Mouse (Mus musculus) left cerebral cortex, adult 8-10 months (tissue): ENCODE data around the gene Dhx16. TPM values are rescaled to one million over a fixed set of nuclear protein-coding genes. Genes with fewer than 3 reads are reported as not detected.

Source experiments
- DNase-seq, 2 experiments: peaks; one replicate each; pipeline ENCODE4 v3.0.0; 2022; ENCODE audit warnings: low spot score in 2 of 2
- total RNA-seq, 4 experiments: library from RNA; stranded (reverse); gene quantifications; 2 replicates each; pipeline ENCODE4 v1.2.4; 2022

Dhx16 gene
- total RNA-seq, 4 experiments from 2014 or later = 28.1 to 30.6 (median 29.0) TPM

DNA sequence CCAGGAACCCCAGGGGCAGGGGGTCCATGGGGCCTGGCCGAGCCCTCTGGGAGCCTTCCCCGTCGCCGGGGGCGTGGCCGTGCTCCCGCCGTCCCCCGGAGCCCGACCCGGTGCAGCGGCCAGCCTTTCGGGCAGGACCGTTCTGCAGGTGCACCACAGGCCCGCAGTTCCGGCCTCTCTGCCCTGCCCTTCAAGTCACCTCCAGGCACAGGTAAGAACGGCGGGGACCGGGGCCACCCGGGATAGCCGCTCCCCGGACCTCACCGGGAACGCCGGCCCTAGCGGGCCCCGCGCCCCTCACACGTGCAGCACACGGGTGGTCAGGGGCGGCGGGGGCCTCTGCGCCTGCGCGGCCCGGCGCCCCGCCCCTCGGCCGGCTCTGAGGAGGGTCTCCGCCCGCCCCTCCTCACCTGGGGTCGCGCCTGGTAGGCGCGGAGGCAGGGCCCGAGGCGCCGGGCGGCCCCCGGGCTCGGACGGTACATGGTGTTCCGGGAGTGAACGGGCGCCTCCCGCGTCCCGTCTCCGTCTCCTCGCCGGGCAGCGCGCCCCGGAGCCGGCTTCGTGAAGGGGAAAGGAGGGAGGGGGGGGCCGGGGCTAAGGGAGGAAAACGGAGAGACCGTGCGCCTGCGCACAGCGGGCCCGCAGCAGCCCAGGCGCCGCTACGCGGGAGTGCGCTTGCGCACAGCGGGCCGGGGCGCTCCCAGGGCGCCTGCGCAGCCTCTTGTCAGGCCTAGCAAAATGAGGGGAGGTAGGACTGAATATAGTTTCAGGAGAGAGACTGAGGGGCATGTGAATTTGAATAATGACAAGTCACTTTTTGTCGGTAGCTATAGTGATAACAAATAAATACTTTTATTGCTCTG, 17.4 kb downstream of the Dhx16 start, which contains the start of gene 2310061I04Rik:
Gene 2310061I04Rik (minus strand): TSS at position 651 of the 863 bp plus-strand sequence.
- peak; percentile 69 to 90 for DNase-seq

DNA sequence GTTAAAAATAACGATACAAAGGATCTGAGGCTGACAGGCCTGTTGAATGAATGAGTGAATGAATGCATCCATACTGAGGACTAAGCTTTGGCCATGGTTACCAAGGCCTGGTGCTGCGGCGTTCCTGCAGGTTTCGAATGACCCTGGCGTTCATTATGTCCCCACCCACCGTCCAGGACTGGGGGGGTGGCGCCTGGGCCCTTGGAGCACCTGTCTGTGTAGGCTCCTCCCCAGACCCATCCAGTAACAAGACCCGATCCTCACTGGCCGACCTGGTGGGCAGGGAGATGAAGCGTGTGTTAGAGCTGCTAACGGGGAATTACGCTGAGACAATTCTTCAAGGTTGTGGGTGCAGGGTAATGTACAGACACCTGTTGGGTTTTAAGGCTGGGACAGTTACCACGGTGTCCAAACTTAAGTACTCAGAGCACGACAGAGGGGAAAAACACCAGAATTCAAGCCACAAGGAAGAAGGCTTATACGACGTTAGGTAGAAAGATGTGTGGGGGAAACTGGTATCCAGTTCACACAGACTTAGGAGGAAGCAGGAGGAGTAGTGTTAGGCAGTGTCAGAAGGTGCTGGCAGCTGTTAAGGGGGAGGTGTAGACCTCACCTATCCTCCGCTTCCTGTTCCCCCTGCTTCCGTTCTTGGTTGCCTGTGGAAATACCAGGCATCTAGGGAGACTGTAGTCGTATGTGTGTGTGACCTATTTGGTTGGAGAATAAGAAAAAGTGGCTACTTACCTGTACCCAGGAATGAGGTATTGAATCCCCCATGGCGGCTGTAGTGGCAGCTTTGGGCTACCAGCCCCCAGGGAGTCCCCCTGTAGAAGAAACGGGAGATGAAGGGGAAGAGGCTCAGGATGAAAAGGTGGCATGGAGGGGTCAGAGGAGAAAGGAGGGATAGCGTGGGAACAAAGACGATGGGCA, 18.3 kb downstream of the Dhx16 start:
- no peak for DNase-seq

DNA sequence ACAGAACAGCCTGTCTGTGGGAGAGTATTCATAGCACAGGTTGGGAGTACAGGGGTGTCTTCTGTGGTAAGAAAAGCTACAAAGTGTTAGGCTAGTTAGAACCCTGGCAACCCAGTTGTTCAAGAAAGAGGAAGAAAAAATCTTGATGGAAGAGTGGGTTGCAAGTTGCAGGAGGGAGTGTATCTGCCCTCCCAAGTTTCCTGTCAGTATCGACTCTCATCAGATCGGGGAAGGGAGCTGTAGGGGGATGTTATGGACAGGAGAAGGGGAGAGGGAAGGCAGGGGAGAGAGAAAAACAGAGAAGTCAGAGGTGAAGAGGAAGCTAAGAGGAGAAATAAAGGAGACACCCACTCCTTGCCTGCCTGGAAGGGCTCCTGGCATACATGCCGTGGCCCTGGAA, 21.0 kb downstream of the Dhx16 start:
- DNase-seq = no peak

DNA sequence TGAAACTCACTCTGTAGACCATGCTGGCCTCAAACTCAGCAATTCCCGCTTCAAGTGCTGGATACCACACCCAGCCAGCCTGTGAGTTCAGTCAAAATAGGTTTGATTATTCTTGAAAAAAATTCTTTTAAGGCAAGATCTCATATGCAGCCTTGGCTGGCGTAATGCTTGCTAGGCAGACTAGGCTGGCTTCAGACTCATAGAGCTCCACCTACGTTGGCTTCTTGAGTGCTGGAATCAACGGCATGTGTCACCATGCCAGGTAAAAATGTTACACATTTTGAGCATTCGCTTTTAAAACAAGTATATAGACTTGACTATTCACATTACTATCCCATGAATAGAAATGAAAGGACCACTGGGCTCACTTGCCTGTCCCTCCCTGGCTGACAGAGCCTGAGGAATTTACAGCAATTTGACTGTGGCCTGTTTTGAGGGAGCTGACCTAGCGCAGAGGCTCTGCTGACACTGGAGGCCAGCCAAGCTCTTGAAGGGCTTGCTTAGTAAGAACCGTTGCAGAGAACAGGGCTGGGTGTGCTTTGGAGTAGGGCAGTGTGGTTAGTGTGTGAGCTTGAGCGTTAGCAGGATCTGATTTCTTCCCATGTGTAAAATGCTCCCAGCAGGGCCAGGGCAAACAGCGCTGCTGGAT, 23.8 kb downstream of the Dhx16 start:
- DNase-seq = no peak

DNA sequence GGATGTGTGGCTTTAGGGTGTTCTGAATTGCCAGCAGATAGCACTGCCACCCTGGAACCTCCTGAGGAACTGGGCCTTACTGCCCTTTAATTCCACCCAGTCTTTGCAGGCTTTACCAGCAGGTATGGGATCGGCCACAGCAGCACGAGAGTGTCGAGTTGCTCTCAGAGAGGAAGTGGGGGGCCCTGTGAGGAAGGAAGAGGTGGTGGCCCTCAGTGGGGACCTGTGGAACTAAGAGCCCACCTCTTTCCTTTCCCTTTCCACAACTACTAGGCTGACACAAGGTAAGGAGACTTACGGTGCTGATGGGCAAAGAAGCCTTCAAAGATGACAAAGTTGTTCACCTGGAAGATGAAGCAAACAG, 24.4 kb downstream of the Dhx16 start:
- DNase-seq = no peak

DNA sequence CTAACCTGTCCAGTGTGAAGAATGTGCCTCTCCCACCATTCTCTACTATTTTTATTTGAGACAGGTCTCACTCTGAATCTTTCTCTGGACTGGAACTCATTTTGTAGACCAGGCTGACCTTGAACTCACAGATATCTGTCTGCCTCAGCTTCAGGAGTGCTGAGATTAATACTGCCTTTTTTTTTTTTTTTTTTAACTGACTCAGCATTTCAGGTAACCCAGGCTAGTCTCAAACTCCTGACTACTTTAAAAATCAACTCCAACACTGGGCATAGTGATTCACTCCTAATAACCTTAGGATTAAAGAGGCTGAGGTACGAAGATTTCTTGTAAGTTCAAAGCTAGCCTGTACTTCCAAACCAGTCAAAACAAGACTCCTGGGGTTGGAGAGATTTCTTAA, 26.0 kb downstream of the Dhx16 start:
- DNase-seq = no peak

DNA sequence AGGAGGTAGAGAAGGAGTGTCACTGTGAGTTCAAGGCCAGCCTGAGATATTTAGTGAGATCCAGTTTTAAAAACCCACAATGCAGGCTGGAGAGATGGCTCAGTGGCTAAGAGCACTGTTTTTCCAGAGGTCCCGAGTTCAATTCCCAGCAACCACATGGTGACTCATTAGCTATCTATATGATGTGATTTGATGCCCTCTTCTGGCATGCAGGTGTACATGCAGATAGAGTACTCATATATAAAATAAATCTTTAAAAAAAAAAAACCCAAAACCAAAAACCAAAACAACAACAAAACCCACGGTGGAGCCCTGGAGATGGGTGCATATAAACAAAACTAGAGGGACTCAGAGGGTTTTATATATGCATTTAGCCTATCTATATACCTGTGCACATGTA, 28.0 kb downstream of the Dhx16 start:
- no peak for DNase-seq

DNA sequence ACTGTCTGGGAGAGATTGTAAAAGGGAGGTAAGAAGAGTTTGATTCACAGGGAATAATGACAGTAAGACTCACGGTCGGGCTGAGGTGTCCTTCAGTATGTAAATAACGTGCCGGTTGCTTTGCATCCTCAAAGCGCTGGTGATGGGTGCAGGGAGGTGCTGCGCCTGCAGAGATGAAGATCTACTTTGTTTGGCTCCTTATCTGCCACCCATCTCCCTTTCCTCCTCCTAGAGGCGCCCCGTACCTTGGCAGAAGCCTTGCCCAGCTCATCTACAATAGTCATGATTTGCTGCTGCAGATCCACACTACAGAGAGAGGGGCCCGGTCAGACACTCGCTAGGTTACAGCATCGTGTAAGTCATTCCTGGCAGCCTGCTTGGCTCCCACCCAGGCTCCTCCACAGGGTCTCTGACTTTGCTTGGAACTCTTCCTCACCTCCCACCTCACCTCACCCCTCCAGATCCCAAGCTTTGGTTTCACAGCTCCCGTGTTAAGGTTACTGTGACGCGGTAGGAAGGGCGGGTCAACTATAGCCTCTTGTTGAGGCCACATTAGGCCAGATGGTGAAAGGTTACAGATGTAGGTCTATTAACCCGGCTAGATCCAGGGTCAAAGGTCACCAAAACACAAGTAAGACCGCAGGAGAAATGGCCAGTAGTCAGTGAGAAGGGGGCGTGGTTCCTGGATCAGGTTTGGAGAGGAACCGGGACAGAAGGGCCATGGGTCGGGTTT, 29.7 kb downstream of the Dhx16 start:
- DNase-seq = no peak

DNA sequence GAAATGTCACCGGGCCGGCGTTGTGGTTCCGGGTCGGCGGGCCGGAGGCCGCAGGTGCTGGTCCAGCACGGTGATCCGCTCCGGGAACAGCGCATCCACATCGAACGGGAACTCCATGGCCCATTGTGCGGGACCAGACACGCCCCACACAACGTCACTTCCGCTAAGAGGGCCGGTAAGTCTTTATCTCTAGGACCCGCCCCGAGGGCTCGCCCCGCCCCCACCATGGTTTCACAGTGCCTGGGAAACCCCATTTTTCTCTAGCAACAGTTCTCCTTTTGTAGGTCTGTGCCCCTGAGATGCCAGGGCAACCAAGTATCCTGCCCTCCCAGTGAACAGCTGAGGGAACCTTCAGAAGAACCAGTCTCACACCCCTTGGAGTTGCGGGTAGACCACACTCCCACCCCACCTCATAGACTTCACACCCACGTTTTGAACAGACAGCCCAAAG, 30.3 kb downstream of the Dhx16 start, which contains the start of gene Atat1:
Gene Atat1 (minus strand): TSS at position 157 of the 451 bp plus-strand sequence.
- peak; percentile 88 to 93 for DNase-seq

DNA sequence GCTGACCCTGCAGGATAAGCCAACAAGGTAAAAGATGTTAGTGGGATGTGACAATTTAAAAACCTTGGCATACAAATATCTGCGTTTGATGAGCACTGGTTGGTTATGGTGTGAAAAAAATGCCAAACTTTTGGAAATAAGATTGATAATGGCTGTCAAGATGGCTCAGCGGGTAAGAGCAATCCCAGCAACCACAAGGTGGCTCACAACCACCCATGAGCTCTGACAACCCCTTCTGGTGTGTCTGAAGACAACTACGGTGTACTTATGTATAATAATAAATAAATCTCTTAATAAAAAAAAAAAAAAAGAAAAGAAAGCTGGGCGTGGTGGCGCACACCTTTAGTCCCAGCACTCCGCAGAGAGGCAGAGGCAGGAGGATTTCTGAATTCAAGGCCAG, 35.4 kb downstream of the Dhx16 start:
- DNase-seq = no peak

DNA sequence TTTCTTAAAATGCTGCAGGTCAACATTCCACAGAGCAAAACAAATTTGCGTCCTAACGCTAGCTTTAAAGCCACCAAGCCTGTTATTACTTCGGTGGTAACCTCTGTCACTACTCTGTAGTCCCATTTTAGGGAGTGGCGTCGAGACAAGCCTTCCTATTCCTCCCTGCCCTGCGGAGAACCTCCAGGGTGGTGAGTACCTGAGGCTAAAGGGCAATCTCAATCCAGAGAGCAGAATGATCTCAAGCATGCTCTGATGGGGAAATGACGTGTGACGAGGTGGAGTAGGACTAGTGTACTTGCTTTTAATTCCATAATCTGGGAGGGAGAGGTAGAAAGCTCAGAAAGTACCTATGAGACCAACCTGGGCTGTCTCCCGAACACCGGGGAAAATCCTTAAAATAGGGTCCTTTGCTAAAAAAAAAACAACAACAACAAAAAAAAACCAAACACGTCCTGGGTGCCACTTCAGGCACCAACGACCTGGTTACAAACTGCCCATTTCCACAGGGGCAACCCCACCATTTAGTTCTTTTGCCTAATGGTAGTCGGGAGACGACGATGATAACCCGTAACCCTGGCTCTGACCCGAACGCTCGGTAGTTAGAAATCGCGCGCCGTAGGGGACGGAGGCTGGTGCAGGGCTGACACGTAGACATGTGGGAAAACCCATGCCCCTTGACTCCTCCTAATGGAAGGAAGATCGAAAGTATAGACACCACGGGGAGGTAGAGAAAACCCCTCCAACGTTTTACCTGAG, 36.1 kb downstream of the Dhx16 start:
- no peak for DNase-seq

DNA sequence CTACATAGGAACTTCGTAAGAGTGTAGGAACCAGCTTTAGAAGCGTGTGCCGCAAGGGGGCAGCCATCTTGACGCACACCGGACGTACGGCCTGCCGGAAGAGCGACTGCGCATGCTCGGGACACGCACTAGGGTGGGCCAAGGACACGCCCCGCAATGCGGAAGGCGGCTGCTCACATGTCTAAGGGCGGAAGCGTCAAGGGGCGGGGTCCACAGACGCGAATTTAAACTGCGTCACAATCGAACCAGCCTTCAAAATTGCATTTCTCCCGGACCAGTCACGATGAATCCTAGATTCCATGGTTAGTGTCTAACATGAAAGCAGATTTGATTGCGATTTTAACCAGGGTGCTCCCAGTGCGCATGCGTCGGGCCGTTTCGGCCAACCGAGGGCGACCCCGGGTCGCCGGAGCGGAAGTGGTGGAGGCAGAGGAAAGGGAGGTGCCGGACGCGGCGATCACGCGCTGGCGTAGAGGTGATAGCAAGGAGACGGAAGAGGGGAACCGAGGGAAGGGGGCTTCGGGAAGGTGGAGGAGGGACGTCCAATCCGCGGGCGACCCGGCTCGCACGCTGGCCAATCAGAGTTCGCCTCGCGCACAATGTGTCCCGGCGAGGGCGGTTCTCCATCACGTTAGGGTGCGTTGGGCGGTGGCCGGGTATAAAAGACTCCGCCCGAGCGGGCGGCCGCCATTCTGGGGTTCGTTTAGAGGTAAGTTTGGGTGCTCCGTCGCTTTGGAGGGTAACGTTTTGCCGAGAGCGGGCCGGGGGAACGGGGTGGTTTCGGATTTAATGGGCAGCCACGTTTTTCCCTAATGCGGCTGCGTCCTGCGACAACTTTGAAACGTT, 36.9 kb downstream of the Dhx16 start, which contains the start of the genes Mrps18b and Ppp1r10:
Gene Mrps18b (minus strand): TSS at position 93 of the 846 bp plus-strand sequence.
Gene Ppp1r10 (plus strand): TSS at position 138 of the 846 bp plus-strand sequence.
- peak; percentile 99 to 100 for DNase-seq

DNA sequence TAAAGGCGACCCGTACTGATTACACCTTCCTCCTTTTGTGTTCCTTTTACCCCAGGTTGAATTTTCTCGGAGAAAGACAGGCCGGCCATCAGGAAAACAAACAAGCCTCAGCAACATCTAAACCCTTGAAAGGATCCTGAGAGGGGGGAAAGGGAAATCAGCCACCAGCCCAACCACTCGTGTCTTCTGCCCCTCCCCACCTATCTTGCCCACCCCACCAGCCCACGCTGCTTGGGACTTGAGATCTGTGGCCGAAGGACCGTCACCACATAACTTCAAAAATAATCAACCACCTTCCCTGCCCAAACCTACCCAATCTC, 37.5 kb downstream of the Dhx16 start:
- no peak for DNase-seq

DNA sequence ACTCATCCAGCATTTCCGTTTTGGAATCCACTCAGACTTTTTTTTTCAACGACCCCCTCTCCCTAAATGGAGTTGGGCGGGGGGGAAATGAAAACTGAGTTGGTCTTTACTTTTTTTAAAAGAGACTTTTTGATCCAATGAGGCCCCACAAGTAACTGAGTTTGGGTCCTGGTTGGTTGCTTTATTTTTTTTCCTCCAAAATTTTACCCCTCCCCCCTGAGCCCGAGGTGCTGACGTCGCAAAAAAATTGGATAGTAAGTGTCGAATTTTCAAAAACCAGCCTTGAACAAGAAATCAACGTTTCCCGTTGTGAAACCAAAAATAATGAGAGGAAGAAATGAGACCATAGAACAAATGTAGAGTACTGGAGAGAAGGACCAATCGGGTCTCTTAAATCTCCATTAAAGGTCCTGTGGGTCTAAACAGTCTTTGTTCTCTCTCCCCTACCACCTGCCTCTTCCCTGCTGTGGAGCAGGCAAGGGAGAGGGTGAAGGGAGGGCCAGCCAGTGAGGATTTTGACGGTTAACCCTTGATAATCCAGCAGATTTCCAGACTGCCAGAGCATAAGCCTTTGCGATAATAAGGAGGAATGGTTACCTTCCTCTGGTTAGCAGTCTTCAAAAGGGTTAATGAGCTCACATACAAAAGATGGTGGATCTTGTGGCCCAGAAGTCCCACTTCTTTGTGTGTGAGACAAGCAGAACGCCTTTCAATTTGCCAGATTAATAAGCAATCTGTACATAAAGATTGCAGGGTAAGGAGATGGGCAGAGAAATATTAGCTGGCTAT, 38.0 kb downstream of the Dhx16 start:
- no peak for DNase-seq

DNA sequence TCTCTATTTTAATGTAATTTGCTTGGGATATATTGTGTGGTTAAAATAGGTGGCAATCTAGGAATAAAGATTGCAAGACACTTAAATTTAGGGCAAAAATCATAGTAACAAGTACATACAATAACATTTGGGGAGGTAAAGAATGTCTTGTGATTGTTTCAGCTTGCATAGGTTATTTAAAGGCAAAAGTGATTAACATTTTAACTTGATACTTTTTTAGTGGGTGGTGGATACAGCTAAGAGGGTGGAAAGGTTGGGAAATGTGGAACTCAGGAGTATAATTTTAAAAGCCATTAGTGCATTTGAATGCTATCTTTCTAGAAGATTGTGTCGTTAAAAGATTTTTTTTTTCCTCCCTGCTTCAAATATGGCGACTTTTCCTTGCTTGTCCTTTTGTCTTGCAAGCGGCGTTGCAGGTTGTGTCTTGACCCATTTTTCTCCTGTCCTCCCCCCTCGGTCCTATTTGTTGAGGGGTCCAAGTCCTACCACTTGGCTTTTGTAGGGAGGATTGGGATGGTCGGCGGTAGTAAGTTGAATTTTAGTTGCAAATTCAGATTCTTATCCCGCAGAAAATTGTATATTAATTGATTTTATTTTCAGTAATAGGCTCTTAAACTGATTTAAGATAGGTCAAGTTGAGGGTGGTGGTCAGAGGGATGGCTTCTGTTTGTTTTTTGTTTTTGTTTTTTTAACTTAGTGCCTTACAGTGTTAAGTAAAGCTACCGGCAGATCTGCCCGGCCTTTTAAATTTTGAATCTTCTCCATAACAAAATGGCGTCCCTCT, 38.8 kb downstream of the Dhx16 start:
- DNase-seq = no peak

DNA sequence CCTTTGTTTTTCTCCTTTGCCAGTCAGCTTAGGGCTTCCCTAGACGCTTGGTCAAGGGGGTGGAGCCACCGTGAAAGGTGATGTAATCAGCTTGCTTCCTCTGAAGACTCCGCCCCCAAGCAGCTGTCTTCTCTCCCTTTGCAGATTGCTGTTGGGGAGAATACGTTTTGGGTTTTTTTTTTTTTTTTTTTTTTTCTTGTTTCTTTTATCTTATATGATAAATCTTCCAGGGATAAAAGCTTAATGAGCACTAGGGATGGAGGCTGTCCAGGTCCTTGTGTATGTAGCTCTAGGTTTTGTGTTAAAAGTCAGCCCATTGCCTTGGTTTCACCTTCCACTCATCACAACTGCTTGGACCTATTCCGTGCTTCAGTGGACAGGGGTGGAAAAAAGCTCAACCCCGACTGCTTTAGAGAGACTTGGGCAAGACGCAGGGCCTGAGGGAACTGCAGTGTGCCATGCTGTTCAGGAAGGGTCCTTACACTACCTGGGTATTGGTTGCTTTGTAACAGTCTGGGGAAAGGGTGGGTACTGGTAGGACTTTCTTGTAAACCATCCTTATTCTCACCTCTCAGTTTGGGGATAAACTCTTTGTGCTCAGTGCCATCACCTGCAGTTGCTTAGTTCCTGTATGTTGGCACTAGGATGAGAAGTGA, 39.6 kb downstream of the Dhx16 start:
- DNase-seq = peak; percentile 73 to 96

DNA sequence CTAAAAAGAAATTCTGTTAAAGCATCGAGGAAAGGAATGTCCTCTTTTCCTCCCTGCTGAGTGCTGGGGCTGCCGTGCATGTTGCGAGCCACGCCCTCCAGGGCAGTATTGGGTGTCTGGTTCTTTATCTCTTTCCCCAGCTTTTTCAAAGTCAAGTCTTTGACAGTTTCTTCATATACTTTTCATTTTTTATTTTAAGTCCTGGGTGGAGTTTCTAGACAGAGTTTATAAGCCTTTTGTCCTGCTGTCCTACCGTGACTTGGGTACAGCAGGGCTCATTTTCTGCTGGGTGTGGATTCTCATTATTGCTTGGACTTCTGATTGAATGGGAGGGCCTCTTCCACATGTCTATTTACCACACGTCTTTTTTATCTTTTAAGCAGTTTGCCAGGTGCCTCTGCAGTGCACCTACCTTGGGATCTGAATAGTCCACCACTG, 40.3 kb downstream of the Dhx16 start:
- no peak for DNase-seq
